Mouse (Mus musculus) thymus, adult 2 months (tissue): ENCODE measurements around the gene Havcr2.

ENCODE experiments used
- CTCF ChIP-seq: fragments of 200-500 bp; IDR thresholded peaks from 2 replicates; pipeline ENCODE4 v1.5.1; 2012; ENCODE audit warnings: mild to moderate bottlenecking, control low read depth, low read length, moderate library complexity, borderline replicate concordance; ENCODE audit not compliant: control insufficient read depth, poor library complexity, insufficient read depth; ENCODE audit errors: extremely low read depth
- POLR2A ChIP-seq: fragments of 200-500 bp; IDR thresholded peaks from 2 replicates; pipeline ENCODE4 v1.6.1; 2012; ENCODE audit warnings: mild to moderate bottlenecking, low read length, control low read depth, moderate library complexity; ENCODE audit not compliant: control insufficient read depth, poor library complexity, insufficient read depth; ENCODE audit errors: extremely low read depth

DNA sequence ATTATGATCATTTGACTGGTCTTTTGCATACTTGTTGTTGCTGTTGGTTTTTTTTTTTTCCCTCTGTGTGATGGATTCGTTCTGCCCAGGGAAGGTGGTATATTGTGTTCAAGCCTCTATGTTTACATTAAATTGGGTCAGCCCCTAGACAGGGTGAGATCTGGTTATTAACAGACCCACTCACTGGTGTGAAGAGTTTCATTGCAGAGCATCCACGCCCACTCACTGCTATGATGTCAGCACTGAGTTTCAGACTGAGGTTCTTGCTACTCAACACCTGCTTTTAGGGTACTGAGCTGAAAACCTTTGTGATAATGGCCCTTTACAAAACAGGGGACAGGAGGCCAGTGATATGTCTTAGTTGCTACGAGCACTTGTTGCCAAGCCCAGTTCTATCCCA lies 52.4 kb downstream of the Havcr2 start:
- TF ChIP-seq CTCF = no peak
- no peak for TF ChIP-seq POLR2A
